Mouse (Mus musculus) subcutaneous adipose tissue, adult 2 months (tissue): Measurements from ENCODE around the gene Tuba1c. TPM values are rescaled to one million over a fixed set of nuclear protein-coding genes. Genes with fewer than 3 reads are reported as not detected.

ENCODE experiments used
- polyA plus RNA-seq: library from polyadenylated mRNA; depleted of rRNA; stranded (reverse); fragments of >200 nt; gene quantifications from 2 replicates; pipeline ENCODE4 v1.2.3, GENCODE M21; 2012; ENCODE audit warnings: low replicate concordance; rRNA removed

Gene Tuba1c
- polyA plus RNA-seq, result 72.0 and 174 TPM in 2 replicates

DNA sequence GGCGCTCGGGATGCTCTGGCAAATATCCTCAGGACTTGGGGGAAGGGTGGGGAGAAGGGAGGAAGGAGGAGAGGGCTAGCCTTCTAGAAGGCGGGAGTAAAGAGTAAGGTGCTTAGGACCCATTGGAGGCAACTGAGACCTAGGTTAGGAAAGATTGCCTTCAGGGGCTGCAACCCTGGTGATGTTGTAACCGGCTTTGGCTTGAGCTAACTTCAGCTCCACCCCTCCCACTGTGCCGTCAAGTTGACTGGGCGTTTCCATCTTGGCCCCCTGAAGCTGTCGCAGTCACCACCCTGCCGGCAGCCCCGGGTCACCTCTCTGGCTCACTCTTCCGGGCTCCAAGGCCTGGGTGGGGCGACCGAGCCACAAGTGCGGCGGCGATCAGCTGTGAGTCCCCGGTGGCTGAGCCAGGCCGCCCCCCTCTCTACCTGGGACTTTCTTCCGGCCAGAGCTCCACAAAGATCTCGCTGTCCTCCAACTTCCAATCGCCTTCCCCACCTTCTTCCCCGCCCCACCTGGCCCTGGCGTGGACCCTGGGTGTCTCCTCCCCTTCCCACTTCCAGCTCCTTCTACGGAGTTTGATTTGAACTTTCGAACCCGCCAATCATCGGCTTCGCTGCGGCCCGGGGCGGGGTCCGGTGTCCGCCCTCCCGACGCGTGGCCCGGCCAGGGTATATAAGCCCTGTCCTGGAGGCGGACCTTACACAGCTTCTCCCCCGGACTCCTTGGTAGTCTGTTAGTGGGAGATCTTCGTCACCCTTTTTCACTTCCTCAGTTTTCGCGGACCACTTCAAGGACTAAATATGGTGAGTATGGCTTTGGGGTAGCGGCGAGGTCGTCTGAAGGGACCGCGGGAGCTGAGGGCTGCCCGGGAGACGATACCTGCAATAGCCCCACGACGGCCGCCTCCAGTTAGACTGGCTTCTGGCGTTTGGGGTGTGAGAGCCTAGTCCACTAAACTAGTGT, at the start of gene Tuba1c:
Gene Tuba1c, plus strand, starts transcription at position 273 of the 966 bp plus-strand sequence.

GRCm38 (mm10) chr15:99055040-99055439, 25.3 kb downstream of the Tuba1c start, which contains the start of gene Prph:
Gene Prph, plus strand, starts transcription at chr15:99055174.

GRCm38 (mm10) chr15:99074019-99074599, 44.4 kb downstream of the Tuba1c start, which contains the start of gene Troap:
Gene Troap, plus strand, starts transcription at chr15:99074575.

GRCm38 (mm10) chr15:99087253-99088075, 57.8 kb downstream of the Tuba1c start, which contains the start of gene C1ql4:
Gene C1ql4, minus strand, starts transcription at chr15:99087817.

Other genes with a start within 250 kb of the Tuba1c start
- 0.15 and 0.39 TPM in 2 replicates for gene Wnt1, start 240.0 kb upstream of the Tuba1c start, polyA plus RNA-seq
- 0.05 and 0.06 TPM in 2 replicates for gene Ddn, start 220.4 kb upstream of the Tuba1c start, polyA plus RNA-seq
- 84.2 and 92.4 TPM in 2 replicates for gene Prkag1, start 198.4 kb upstream of the Tuba1c start, polyA plus RNA-seq
- 19.8 and 31.7 TPM in 2 replicates for gene Kmt2d, start 158.7 kb upstream of the Tuba1c start, polyA plus RNA-seq
- 3.7 and 8.4 TPM in 2 replicates for gene Rhebl1, start 135.4 kb upstream of the Tuba1c start, polyA plus RNA-seq
- gene Dhh, start 131.4 kb upstream of the Tuba1c start, polyA plus RNA-seq, result 3.6 and 3.8 TPM in 2 replicates
- gene Lmbr1l, start 111.7 kb upstream of the Tuba1c start, polyA plus RNA-seq, result 44.1 and 65.4 TPM in 2 replicates
- 2,548 and 2,957 TPM in 2 replicates for gene Tuba1b, start 95.3 kb upstream of the Tuba1c start, polyA plus RNA-seq
- 37.6 and 189 TPM in 2 replicates for gene Gm49450, start 76.3 kb upstream of the Tuba1c start, polyA plus RNA-seq
- gene Tuba1a, start 76.2 kb upstream of the Tuba1c start, polyA plus RNA-seq, result 958 and 2,123 TPM in 2 replicates
- gene Prph, start 25.3 kb downstream of the Tuba1c start, polyA plus RNA-seq, result 0.59 and 0.60 TPM in 2 replicates
- 0.77 and 5.3 TPM in 2 replicates for gene Troap, start 44.7 kb downstream of the Tuba1c start, polyA plus RNA-seq
- not detected in 2 replicates for gene C1ql4, start 57.9 kb downstream of the Tuba1c start, polyA plus RNA-seq
- gene Dnajc22, start 63.3 kb downstream of the Tuba1c start, polyA plus RNA-seq, result 0.36 and 0.43 TPM in 2 replicates
- 11.6 and 20.1 TPM in 2 replicates for gene Spats2, start 96.0 kb downstream of the Tuba1c start, polyA plus RNA-seq
- gene Kcnh3, start 195.0 kb downstream of the Tuba1c start, polyA plus RNA-seq, result 0.92 and 8.8 TPM in 2 replicates
- 62.7 and 98.6 TPM in 2 replicates for gene Mcrs1, start 222.1 kb downstream of the Tuba1c start, polyA plus RNA-seq